Mouse (Mus musculus) MEL (cell line): ENCODE measurements around the gene Hbq1b. TPM values are rescaled to one million over a fixed set of nuclear protein-coding genes. Genes with fewer than 3 reads are reported as not detected.
A peak's percentile ranks its signal among the peaks of the same experiment; 100 is the strongest.

Experiments used
- DNase-seq: peaks from one replicate; pipeline ENCODE4 v3.0.0; 2011; ENCODE audit warnings: low read depth, low spot score
- H3K27ac ChIP-seq: 2 replicates; pipeline ENCODE4 v1.5.1; 2012; ENCODE audit warnings: low read depth, mild to moderate bottlenecking, control low read depth, low read length, moderate library complexity; ENCODE audit not compliant: control insufficient read depth
- H3K27me3 ChIP-seq, 2 experiments: fragments of 150-350 bp in 1 of 2; sonication (generic) in 1 of 2; 2 replicates each; pipeline ENCODE4 v1.6.1; 2012; ENCODE audit warnings: low read length in 2 of 2, mild to moderate bottlenecking in 2 of 2, improper control_type of control experiment in 1 of 2, moderate library complexity in 1 of 2; ENCODE audit not compliant: insufficient read depth in 2 of 2, control insufficient read depth in 1 of 2
- H3K36me3 ChIP-seq, 2 experiments: 2 replicates each; pipeline ENCODE4 v1.6.1; 2012 to 2014; ENCODE audit warnings: low read length in 2 of 2, improper control_type of control experiment in 1 of 2, inconsistent platforms in 1 of 2, mild to moderate bottlenecking in 1 of 2; ENCODE audit not compliant: insufficient read depth in 2 of 2, control insufficient read depth in 1 of 2
- H3K4me1 ChIP-seq, 2 experiments: fragments of 150-350 bp in 1 of 2; sonication (generic) in 1 of 2; 2 replicates each; pipeline ENCODE4 v1.6.1; 2012; ENCODE audit warnings: low read length in 2 of 2, improper control_type of control experiment in 1 of 2, mild to moderate bottlenecking in 1 of 2; ENCODE audit not compliant: insufficient read depth in 2 of 2, control insufficient read depth in 1 of 2
- H3K4me3 ChIP-seq, 2 experiments: fragments of 150-350 bp in 1 of 2; sonication (generic) in 1 of 2; 2 replicates each; pipeline ENCODE4 v1.5.1; 2012; ENCODE audit warnings: low read depth in 2 of 2, low read length in 2 of 2, mild to moderate bottlenecking in 2 of 2, moderate library complexity in 2 of 2, control low read depth in 1 of 2, improper control_type of control experiment in 1 of 2; ENCODE audit not compliant: control insufficient read depth in 1 of 2, insufficient read depth in 1 of 2
- H3K79me2 ChIP-seq: 2 replicates; pipeline ENCODE4 v1.6.1; 2012; ENCODE audit warnings: mild to moderate bottlenecking, low read length, moderate library complexity; ENCODE audit not compliant: control insufficient read depth, poor library complexity, insufficient read depth
- H3K9ac ChIP-seq: 2 replicates; pipeline ENCODE4 v1.6.1; 2012; ENCODE audit warnings: low read depth, mild to moderate bottlenecking, control low read depth, low read length, moderate library complexity; ENCODE audit not compliant: control insufficient read depth, poor library complexity, severe bottlenecking
- H3K9me3 ChIP-seq: fragments of 150-350 bp; sonication (generic); replicated peaks from 2 replicates; pipeline ENCODE4 v1.6.1; 2012; ENCODE audit warnings: mild to moderate bottlenecking, low read length, improper control_type of control experiment, moderate library complexity; ENCODE audit not compliant: insufficient read depth
- BHLHE40 ChIP-seq: IDR thresholded peaks from 2 replicates; pipeline ENCODE4 v1.6.1; 2012; ENCODE audit warnings: low read depth, mild to moderate bottlenecking, inconsistent platforms, low read length, improper control_type of control experiment, borderline replicate concordance
- CHD1 ChIP-seq: IDR thresholded peaks from 2 replicates; pipeline ENCODE4 v1.6.1; 2012; ENCODE audit warnings: low read depth, mild to moderate bottlenecking, inconsistent platforms, low read length, improper control_type of control experiment
- CTCF ChIP-seq, 3 experiments: IDR thresholded peaks in 2 of 3; conservative IDR thresholded peaks in 1 of 3; 2 replicates each; pipeline ENCODE4 v1.5.1; 2011 to 2012; ENCODE audit warnings: low read length in 3 of 3, low read depth in 2 of 3, mild to moderate bottlenecking in 2 of 3, improper control_type of control experiment in 1 of 3, inconsistent platforms in 1 of 3, mixed read lengths in 1 of 3, moderate library complexity in 1 of 3; ENCODE audit not compliant: control insufficient read depth in 1 of 3, insufficient read depth in 1 of 3, poor library complexity in 1 of 3, severe bottlenecking in 1 of 3
- E2F4 ChIP-seq: IDR thresholded peaks from 2 replicates; pipeline ENCODE4 v1.6.1; 2011; ENCODE audit warnings: low read depth, low read length, improper control_type of control experiment, borderline replicate concordance
- GABPA ChIP-seq: IDR thresholded peaks from 2 replicates; pipeline ENCODE4 v1.6.1; 2012; ENCODE audit warnings: low read depth, mild to moderate bottlenecking, inconsistent platforms, low read length, improper control_type of control experiment, moderate library complexity
- GATA1 ChIP-seq: IDR thresholded peaks from 2 replicates; pipeline ENCODE4 v1.6.1; 2011; ENCODE audit warnings: low read depth, low read length, improper control_type of control experiment
- HCFC1 ChIP-seq: IDR thresholded peaks from 2 replicates; pipeline ENCODE4 v1.6.1; 2012; ENCODE audit warnings: low read depth, mild to moderate bottlenecking, inconsistent platforms, low read length, improper control_type of control experiment, moderate library complexity
- KAT2A ChIP-seq: conservative IDR thresholded peaks from 2 replicates; pipeline ENCODE4 v1.6.1; 2012; ENCODE audit warnings: low read depth, low read length, improper control_type of control experiment, inconsistent platforms
- MAX ChIP-seq: IDR thresholded peaks from 2 replicates; pipeline ENCODE4 v1.6.1; 2011; ENCODE audit warnings: low read length, improper control_type of control experiment
- MXI1 ChIP-seq: IDR thresholded peaks from 2 replicates; pipeline ENCODE4 v1.6.1; 2011; ENCODE audit warnings: mild to moderate bottlenecking, low read depth, low read length, improper control_type of control experiment
- MYB ChIP-seq: IDR thresholded peaks from 2 replicates; pipeline ENCODE4 v1.6.1; 2011; ENCODE audit warnings: mild to moderate bottlenecking, low read depth, low read length, improper control_type of control experiment
- MYC ChIP-seq: IDR thresholded peaks from 2 replicates; pipeline ENCODE4 v1.6.1; 2011; ENCODE audit warnings: low read depth, mild to moderate bottlenecking, low read length, improper control_type of control experiment, moderate library complexity
- NELFE ChIP-seq: IDR thresholded peaks from 2 replicates; pipeline ENCODE4 v1.6.1; 2011; ENCODE audit warnings: low read depth, low read length, improper control_type of control experiment
- NRF1 ChIP-seq: IDR thresholded peaks from 2 replicates; pipeline ENCODE4 v1.6.1; 2014; ENCODE audit warnings: low read depth, mild to moderate bottlenecking, inconsistent platforms, low read length, improper control_type of control experiment, moderate library complexity; ENCODE audit not compliant: poor library complexity, insufficient read depth, severe bottlenecking
- POLR2A ChIP-seq, 2 experiments: IDR thresholded peaks; 2 replicates each; pipeline ENCODE4 v1.6.1; 2011 to 2012; ENCODE audit warnings: low read length in 2 of 2, mild to moderate bottlenecking in 2 of 2, control low read depth in 1 of 2, improper control_type of control experiment in 1 of 2, low read depth in 1 of 2, moderate library complexity in 1 of 2; ENCODE audit not compliant: control insufficient read depth in 1 of 2, insufficient read depth in 1 of 2, poor library complexity in 1 of 2
- POLR2AphosphoS5 ChIP-seq: IDR thresholded peaks from 2 replicates; pipeline ENCODE4 v1.6.1; 2012; ENCODE audit warnings: low read depth, borderline replicate concordance, mild to moderate bottlenecking, inconsistent platforms, low read length, moderate library complexity, mixed read lengths
- RAD21 ChIP-seq: IDR thresholded peaks from 2 replicates; pipeline ENCODE4 v1.6.1; 2011; ENCODE audit warnings: mild to moderate bottlenecking, low read depth, low read length, improper control_type of control experiment
- RCOR1 ChIP-seq: IDR thresholded peaks from 2 replicates; pipeline ENCODE4 v1.6.1; 2012; ENCODE audit warnings: low read depth, mild to moderate bottlenecking, inconsistent platforms, low read length, improper control_type of control experiment
- SIN3A ChIP-seq: IDR thresholded peaks from 2 replicates; pipeline ENCODE4 v1.6.1; 2012; ENCODE audit warnings: low read length, improper control_type of control experiment, inconsistent platforms
- SMC3 ChIP-seq: IDR thresholded peaks from 2 replicates; pipeline ENCODE4 v1.6.1; 2011; ENCODE audit warnings: low read depth, low read length, improper control_type of control experiment
- TAL1 ChIP-seq: IDR thresholded peaks from 2 replicates; pipeline ENCODE4 v1.6.1; 2012; ENCODE audit warnings: mild to moderate bottlenecking, inconsistent platforms, low read length, moderate library complexity, mixed read lengths
- TBP ChIP-seq: IDR thresholded peaks from 2 replicates; pipeline ENCODE4 v1.8.0; 2011; ENCODE audit warnings: low read depth, low read length, improper control_type of control experiment
- UBTF ChIP-seq: IDR thresholded peaks from 2 replicates; pipeline ENCODE4 v1.6.1; 2012; ENCODE audit warnings: low read depth, mild to moderate bottlenecking, inconsistent platforms, low read length, improper control_type of control experiment, moderate library complexity, borderline replicate concordance; ENCODE audit not compliant: insufficient read depth
- USF1 ChIP-seq: IDR thresholded peaks from 2 replicates; pipeline ENCODE4 v1.6.1; 2014; ENCODE audit warnings: low read depth, mild to moderate bottlenecking, inconsistent platforms, low read length, improper control_type of control experiment, moderate library complexity
- ZC3H11A ChIP-seq: IDR thresholded peaks from 2 replicates; pipeline ENCODE4 v1.6.1; 2012; ENCODE audit warnings: low read depth, mild to moderate bottlenecking, inconsistent platforms, low read length, improper control_type of control experiment
- ZMIZ1 ChIP-seq: IDR thresholded peaks from 2 replicates; pipeline ENCODE4 v1.6.1; 2012; ENCODE audit warnings: low read depth, mild to moderate bottlenecking, inconsistent platforms, low read length, improper control_type of control experiment, moderate library complexity
- ZNF384 ChIP-seq: IDR thresholded peaks from 2 replicates; pipeline ENCODE4 v1.6.1; 2012; ENCODE audit warnings: low read depth, mild to moderate bottlenecking, inconsistent platforms, low read length, improper control_type of control experiment
- polyA plus RNA-seq, 2 experiments: library from polyadenylated mRNA; stranded (reverse) in 1 of 2; unstranded in 1 of 2; fragments of >175 nt in 1 of 2; fragments of >200 nt in 1 of 2; gene quantifications; 2 replicates each; pipeline versions ENCODE4 v1.2.1 to v1.2.4; 2012; ENCODE audit warnings: low replicate concordance in 2 of 2, low read depth in 1 of 2; ENCODE audit not compliant: insufficient read length in 2 of 2, insufficient read depth in 1 of 2, missing spikeins in 1 of 2
- total RNA-seq: library from RNA; depleted of rRNA; stranded (reverse); fragments of 300-350 nt; gene quantifications from 2 replicates; pipeline ENCODE4 v1.2.3, GENCODE M21; 2012

Gene Hbq1b
- total and polyA plus RNA-seq, 3 experiments: 2.3 to 6.5 TPM; not detected in 1

- Histone ChIP-seq H3K27me3 (peaks cover 9 to 11% of the 10 kb centered on the region in 2 experiments), H3K9me3 (no peaks in the 10 kb centered on the region), H3K4me3 (no peak overlapping the region), H3K79me2 (no peaks in the 10 kb centered on the region), H3K27ac (no peak overlapping the region)
- TF ChIP-seq SMC3: peak; percentile 86
- no peak for TF ChIP-seq NRF1
- TF ChIP-seq ZC3H11A: peak; percentile 73
- peak; percentile 83 to 98 (median 97) for TF ChIP-seq CTCF (IDR thresholded peaks at IDR 0.05 in 2 of 3, conservative IDR thresholded peaks at IDR 0.05 in 1 of 3; ENCODE audit: control insufficient read depth in 1 of 3, insufficient read depth in 1 of 3, low read depth in 2 of 3, low read length in 3 of 3, poor library complexity in 1 of 3, severe bottlenecking in 1 of 3)
- no peak for TF ChIP-seq ZMIZ1
- TF ChIP-seq HCFC1: no peak
- TF ChIP-seq RCOR1: no peak
- TF ChIP-seq RAD21: peak; percentile 94
- no peak for TF ChIP-seq MXI1
- TF ChIP-seq, all 39 proteins: peak for 4
- Histone ChIP-seq H3K9ac (no peak overlapping the region), H3K36me3 (no peaks in the 10 kb centered on the region; a peak in 1 of 4 replicates), H3K4me1 (peaks cover 0 to 4% of the 10 kb centered on the region in 2 experiments; a peak in 2 of 4 replicates)
- peak; percentile 89 for DNase-seq
These were observed 37.8 kb downstream of the Hbq1b start for GRCm38 (mm10) chr11:32324609-32325008.

- H3K4me1 ChIP-seq: no peaks in the 10 kb centered on the region
- DNase-seq: no peak
- peaks cover 19 to 21% of the 10 kb centered on the region in 2 experiments for H3K27me3 ChIP-seq
- H3K36me3 ChIP-seq: no peaks in the 10 kb centered on the region
- no peak overlapping the region for H3K4me3 ChIP-seq
- no peak for TF ChIP-seq MYC
- no peak for TF ChIP-seq MYB
- TF ChIP-seq USF1: no peak
- TF ChIP-seq POLR2AphosphoS5: no peak
- TF ChIP-seq TBP: no peak
- TF ChIP-seq SIN3A: no peak
- TF ChIP-seq NELFE: no peak
- TF ChIP-seq POLR2A (IDR thresholded peaks at IDR 0.05; ENCODE audit: control insufficient read depth in 1 of 2, insufficient read depth in 1 of 2, low read depth in 1 of 2, low read length in 2 of 2, poor library complexity in 1 of 2): no peak
- TF ChIP-seq CHD1: no peak
- no peak for TF ChIP-seq GATA1
- TF ChIP-seq ZMIZ1: no peak
- TF ChIP-seq MAX: no peak
- TF ChIP-seq E2F4: no peak
- TF ChIP-seq BHLHE40: no peak
- TF ChIP-seq HCFC1: no peak
- no peak for TF ChIP-seq TAL1
- TF ChIP-seq GABPA: no peak
- no peak for TF ChIP-seq KAT2A
- TF ChIP-seq ZNF384: no peak
- no peak for TF ChIP-seq UBTF
- no peak overlapping the region for H3K27ac ChIP-seq
- no peaks in the 10 kb centered on the region for H3K79me2 ChIP-seq
- H3K9ac ChIP-seq: no peak overlapping the region
- H3K9me3 ChIP-seq: no peaks in the 10 kb centered on the region
These were observed 44.3 kb downstream of the Hbq1b start for GRCm38 (mm10) chr11:32331075-32331474.
